Mouse (Mus musculus): Measurements from ENCODE around the gene Hist1h2ae. TPM values are rescaled to one million over a fixed set of nuclear protein-coding genes. Genes with fewer than 3 reads are reported as not detected.
A peak's percentile ranks its signal among the peaks of the same experiment; 100 is the strongest.
"Not testable (repeated sequence)": the region's sequence is repeated elsewhere in the genome, so short reads cannot be mapped to it uniquely, and the experiment has no call there.

Hist1h2ae gene
- polyA plus RNA-seq, 1 experiment from 2014 or later, result 35.5 TPM

GRCm38 (mm10) chr13:23595185-23595584, 24.2 kb upstream of the Hist1h2ae start:
- no peak for ATAC-seq (replicated peaks; ENCODE audit: insufficient number of reproducible peaks, insufficient read depth, low FRiP score, low read depth)
- no peaks in the 10 kb centered on the region for H3K36me3 ChIP-seq
- H3K9me3 ChIP-seq (replicated peaks), result no peaks in the 10 kb centered on the region
- H3K4me3 ChIP-seq, result no peak overlapping the region
- H3K4me2 ChIP-seq, result no peak overlapping the region
- no peak overlapping the region for H3K27ac ChIP-seq
- WGBS, result 84% methylated on average over 2 of the region's 2 CpGs
- no peaks in the 10 kb centered on the region for H3K27me3 ChIP-seq
- H3K4me1 ChIP-seq (replicated peaks), result 0 out of 2 replicates have a peak, but pooled peaks cover 3% of the 10 kb centered on the region
- no peak overlapping the region for H3K9ac ChIP-seq

DNA sequence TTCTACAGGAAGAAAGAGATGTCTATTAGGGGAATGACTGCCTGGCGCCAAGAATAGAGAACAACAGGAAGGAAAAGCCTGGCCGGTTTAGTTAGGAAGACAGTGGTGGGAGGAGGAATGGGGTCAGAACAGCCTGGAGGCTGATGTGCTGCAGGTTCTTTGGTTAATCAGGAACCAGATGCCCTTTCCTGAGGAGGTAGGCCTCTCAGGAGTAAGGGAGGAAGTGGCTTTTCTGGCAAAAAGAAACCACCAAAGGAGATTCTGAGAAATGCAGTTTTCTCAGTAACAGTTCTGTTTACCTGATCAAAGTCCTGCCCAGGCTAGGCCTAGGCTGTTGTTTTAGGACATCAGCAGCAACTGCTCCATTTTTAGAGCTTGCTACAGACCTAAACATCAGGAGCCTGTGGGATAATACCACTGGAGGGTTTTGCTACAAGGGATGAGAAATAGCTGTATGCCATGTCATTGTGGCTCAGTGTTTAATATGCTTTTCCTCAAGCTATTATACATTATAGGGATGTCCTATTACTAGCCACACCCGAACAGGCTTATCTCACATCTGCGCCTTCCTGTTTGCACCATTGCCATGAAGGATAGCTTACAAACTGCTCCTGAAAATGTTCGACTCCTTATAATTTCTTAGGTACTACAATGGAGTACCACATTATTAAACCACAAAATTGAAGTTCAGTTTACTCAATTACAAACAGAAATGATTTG, 22.2 kb upstream of the Hist1h2ae start:
- ATAC-seq (replicated peaks; ENCODE audit: insufficient number of reproducible peaks, insufficient read depth, low FRiP score, low read depth), result no peak
- WGBS, result 56% methylated on average over 5 of the region's 5 CpGs

DNA sequence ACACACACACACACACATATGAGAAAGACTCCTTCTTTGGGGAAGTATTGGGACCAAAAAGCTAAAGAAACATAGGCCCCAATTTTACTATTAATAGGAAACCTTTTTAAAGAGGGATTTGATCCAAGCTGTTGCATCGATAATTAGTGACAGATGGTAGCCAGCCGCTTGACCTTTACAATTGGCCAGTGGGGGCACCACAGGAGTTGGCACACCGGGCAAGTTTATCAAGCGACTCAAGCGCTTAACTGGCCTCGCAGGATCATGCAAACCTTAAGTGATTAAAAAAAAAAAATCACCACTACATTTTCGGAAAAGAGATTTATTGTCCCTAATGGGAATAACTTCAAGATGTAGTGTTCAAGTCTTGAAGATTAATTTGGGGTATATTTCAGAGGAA, 21.6 kb upstream of the Hist1h2ae start:
- 0 out of 2 replicates have a peak, but pooled peaks cover 3% of the 10 kb centered on the region for H3K4me1 ChIP-seq (replicated peaks)
- H3K9ac ChIP-seq, result no peak overlapping the region
- WGBS, result 87% methylated on average over 7 of the region's 7 CpGs
- H3K9me3 ChIP-seq (replicated peaks), result no peaks in the 10 kb centered on the region
- H3K4me2 ChIP-seq, result no peak overlapping the region
- H3K27me3 ChIP-seq, result no peaks in the 10 kb centered on the region
- H3K36me3 ChIP-seq, result no peaks in the 10 kb centered on the region
- H3K27ac ChIP-seq, result no peak overlapping the region
- no peak for ATAC-seq (replicated peaks; ENCODE audit: insufficient number of reproducible peaks, insufficient read depth, low FRiP score, low read depth)
- no peak overlapping the region for H3K4me3 ChIP-seq

More for the DNA sequence above, 22.2 kb upstream of the Hist1h2ae start:
- 0 out of 2 replicates have a peak, but pooled peaks cover 3% of the 10 kb centered on the region for H3K4me1 ChIP-seq (replicated peaks)
- H3K27ac ChIP-seq, result 0 out of 2 replicates have a peak overlapping the region, but pooled peaks have one; percentile 4
- no peak overlapping the region for H3K4me3 ChIP-seq
- no peaks in the 10 kb centered on the region for H3K9me3 ChIP-seq (replicated peaks)
- H3K4me2 ChIP-seq, result no peak overlapping the region
- H3K27me3 ChIP-seq, result no peaks in the 10 kb centered on the region
- H3K36me3 ChIP-seq, result no peaks in the 10 kb centered on the region
- H3K9ac ChIP-seq, result no peak overlapping the region

- H3K4me1 ChIP-seq (replicated peaks); H3K4me2 ChIP-seq; H3K27me3 ChIP-seq; H3K9me3 ChIP-seq (replicated peaks); H3K36me3 ChIP-seq; H3K9ac ChIP-seq; ATAC-seq (replicated peaks; ENCODE audit: insufficient number of reproducible peaks, insufficient read depth, low FRiP score, low read depth); H3K27ac ChIP-seq; H3K4me3 ChIP-seq: not testable (repeated sequence)
- 69% methylated on average over 7 of the region's 7 CpGs for WGBS
Observed at GRCm38 (mm10) chr13:23591886-23592285, 20.9 kb upstream of the Hist1h2ae start.

GRCm38 (mm10) chr13:23591206-23591605, 20.2 kb upstream of the Hist1h2ae start:
- no peak overlapping the region for H3K9ac ChIP-seq
- H3K27me3 ChIP-seq, result no peaks in the 10 kb centered on the region
- peaks cover 10% of the 10 kb centered on the region for H3K4me1 ChIP-seq (replicated peaks)
- H3K36me3 ChIP-seq, result no peaks in the 10 kb centered on the region
- 88% methylated on average over 7 of the region's 7 CpGs for WGBS
- H3K9me3 ChIP-seq (replicated peaks), result no peaks in the 10 kb centered on the region
- no peak for ATAC-seq (replicated peaks; ENCODE audit: insufficient number of reproducible peaks, insufficient read depth, low FRiP score, low read depth)
- H3K4me2 ChIP-seq, result no peak overlapping the region
- no peak overlapping the region for H3K27ac ChIP-seq
- no peak overlapping the region for H3K4me3 ChIP-seq

- no peak for ATAC-seq (replicated peaks; ENCODE audit: insufficient number of reproducible peaks, insufficient read depth, low FRiP score, low read depth)
- H3K27ac ChIP-seq, result peak overlapping the region; percentile 92
- WGBS, result 11% methylated on average over 1 of the region's 1 CpGs
- no peaks in the 10 kb centered on the region for H3K36me3 ChIP-seq
- H3K27me3 ChIP-seq, result no peaks in the 10 kb centered on the region
- no peaks in the 10 kb centered on the region for H3K9me3 ChIP-seq (replicated peaks)
- peaks cover 24% of the 10 kb centered on the region for H3K4me1 ChIP-seq (replicated peaks)
- peak overlapping the region; percentile 68 for H3K4me2 ChIP-seq
- peak overlapping the region; percentile 45 for H3K9ac ChIP-seq
- H3K4me3 ChIP-seq, result peak overlapping the region; percentile 46
Observed at GRCm38 (mm10) chr13:23586940-23587225, 15.9 kb upstream of the Hist1h2ae start.

DNA sequence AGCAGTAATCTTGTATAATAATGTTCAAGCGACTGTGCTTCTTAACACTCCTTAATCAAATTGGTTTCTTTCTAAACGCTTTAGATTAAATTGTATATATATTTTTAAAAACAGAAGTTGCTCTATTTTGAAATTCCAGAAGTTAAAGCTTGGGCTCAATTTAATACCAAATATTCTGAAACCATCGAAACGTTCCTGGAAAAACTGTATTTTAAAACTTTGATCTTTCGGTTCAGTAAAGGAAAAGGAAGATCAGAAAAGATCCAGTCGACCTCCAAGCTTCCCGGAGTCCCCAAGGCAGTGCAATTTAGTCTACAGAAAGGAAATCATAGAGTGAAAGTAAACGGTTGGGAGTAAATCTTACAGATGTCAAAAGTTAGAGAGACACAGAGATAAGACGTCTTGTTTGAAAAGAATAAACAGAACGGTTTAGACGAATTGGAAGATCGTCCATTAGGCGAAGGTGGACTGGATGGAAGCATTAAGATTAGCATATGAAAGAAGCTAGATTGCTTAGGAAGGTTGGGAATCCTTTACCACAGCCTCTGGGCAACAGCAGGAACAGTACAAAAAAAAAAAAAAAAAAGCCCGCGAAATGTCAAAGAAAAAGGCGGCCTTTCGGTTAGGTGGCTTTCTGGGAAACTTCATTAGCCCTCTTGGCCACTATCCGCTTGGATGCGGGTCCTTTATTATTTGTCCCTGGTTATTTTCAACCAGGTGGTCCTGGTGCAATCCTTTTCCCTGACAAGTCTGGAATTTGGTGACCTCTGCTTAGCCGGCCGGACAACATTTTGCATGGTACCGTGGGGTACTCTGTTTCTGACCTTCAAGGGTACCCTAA, 15.3 kb upstream of the Hist1h2ae start:
- H3K4me1 ChIP-seq (replicated peaks), result peaks cover 26% of the 10 kb centered on the region
- H3K9me3 ChIP-seq (replicated peaks), result no peaks in the 10 kb centered on the region
- peak overlapping the region; percentile 92 for H3K27ac ChIP-seq
- 1% methylated on average over 22 of the region's 22 CpGs for WGBS
- no peaks in the 10 kb centered on the region for H3K27me3 ChIP-seq
- H3K36me3 ChIP-seq, result no peaks in the 10 kb centered on the region
- H3K4me3 ChIP-seq, result peak overlapping the region; percentile 54
- peak overlapping the region; percentile 45 for H3K9ac ChIP-seq
- no peak for ATAC-seq (replicated peaks; ENCODE audit: insufficient number of reproducible peaks, insufficient read depth, low FRiP score, low read depth)
- H3K4me2 ChIP-seq, result peak overlapping the region; percentile 68

- WGBS, result under 1% methylated on average over 34 of the region's 36 CpGs
- ATAC-seq (replicated peaks; ENCODE audit: insufficient number of reproducible peaks, insufficient read depth, low FRiP score, low read depth), result peak; percentile 86
Observed at GRCm38 (mm10) chr13:23585442-23586098, 14.6 kb upstream of the Hist1h2ae start.

DNA sequence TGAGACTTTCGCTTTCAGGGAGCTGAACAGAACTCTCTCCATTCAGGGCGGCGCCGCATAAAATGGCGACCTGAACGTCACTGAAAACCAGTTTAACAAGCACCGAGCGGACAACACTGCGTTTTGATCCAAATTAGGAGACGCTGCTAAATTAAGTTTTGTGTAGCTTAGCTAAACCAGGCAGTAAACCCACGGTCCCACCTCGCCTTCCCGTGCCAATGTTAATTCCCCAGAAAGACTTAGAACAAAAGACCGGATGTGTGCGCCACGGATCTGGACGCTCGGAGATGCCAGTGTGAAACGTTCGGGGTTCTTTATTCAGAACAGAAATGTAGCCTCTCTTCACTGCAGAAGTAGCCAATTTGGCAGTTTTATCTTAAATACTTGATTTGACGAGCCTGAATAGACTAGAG, 14.0 kb upstream of the Hist1h2ae start:
- Histone ChIP-seq H3K9me3 (replicated peaks) (no peaks in the 10 kb centered on the region), H3K9ac (peak overlapping the region; percentile 73), H3K27ac (peak overlapping the region; percentile 92), H3K4me3 (peak overlapping the region; percentile 54), H3K4me1 (replicated peaks) (peaks cover 32% of the 10 kb centered on the region), H3K36me3 (no peaks in the 10 kb centered on the region), H3K27me3 (no peaks in the 10 kb centered on the region), H3K4me2 (peak overlapping the region; percentile 68)
- ATAC-seq (replicated peaks; ENCODE audit: insufficient number of reproducible peaks, insufficient read depth, low FRiP score, low read depth), result no peak
- under 1% methylated on average over 21 of the region's 21 CpGs for WGBS

More at GRCm38 (mm10) chr13:23585442-23586098, 14.6 kb upstream of the Hist1h2ae start:
- peak overlapping the region; percentile 68 for H3K4me2 ChIP-seq
- not testable (repeated sequence) for H3K9me3 ChIP-seq (replicated peaks); H3K27me3 ChIP-seq; H3K36me3 ChIP-seq
- H3K4me3 ChIP-seq, result peak overlapping the region; percentile 54
- peak overlapping the region; percentile 73 for H3K9ac ChIP-seq
- H3K4me1 ChIP-seq (replicated peaks), result peaks cover 32% of the 10 kb centered on the region
- peak overlapping the region; percentile 92 for H3K27ac ChIP-seq

- Histone ChIP-seq H3K36me3 (no peaks in the 10 kb centered on the region), H3K4me1 (replicated peaks) (peaks cover 32% of the 10 kb centered on the region), H3K27ac (peak overlapping the region; percentile 92), H3K27me3 (no peaks in the 10 kb centered on the region), H3K9ac (peak overlapping the region; percentile 73), H3K4me2 (peak overlapping the region; percentile 68), H3K9me3 (replicated peaks) (no peaks in the 10 kb centered on the region), H3K4me3 (peak overlapping the region; percentile 54)
- no peak for ATAC-seq (replicated peaks; ENCODE audit: insufficient number of reproducible peaks, insufficient read depth, low FRiP score, low read depth)
Observed at GRCm38 (mm10) chr13:23584331-23584730, 13.3 kb upstream of the Hist1h2ae start.

GRCm38 (mm10) chr13:23583387-23584068, 12.5 kb upstream of the Hist1h2ae start:
- Histone ChIP-seq H3K4me2 (peak overlapping the region; percentile 79; the same call in 1 of the 2 replicates), H3K9me3 (replicated peaks) (no peaks in the 10 kb centered on the region), H3K27me3 (no peaks in the 10 kb centered on the region), H3K9ac (no peak overlapping the region), H3K4me3 (0 out of 2 replicates have a peak overlapping the region, but pooled peaks have one; percentile 8), H3K27ac (peak overlapping the region; percentile 79), H3K4me1 (replicated peaks) (peaks cover 32% of the 10 kb centered on the region), H3K36me3 (no peaks in the 10 kb centered on the region)
- no peak for ATAC-seq (replicated peaks; ENCODE audit: insufficient number of reproducible peaks, insufficient read depth, low FRiP score, low read depth)
